Mouse (Mus musculus): ENCODE data around the gene Gm11172.

Gm11172 gene

DNA sequence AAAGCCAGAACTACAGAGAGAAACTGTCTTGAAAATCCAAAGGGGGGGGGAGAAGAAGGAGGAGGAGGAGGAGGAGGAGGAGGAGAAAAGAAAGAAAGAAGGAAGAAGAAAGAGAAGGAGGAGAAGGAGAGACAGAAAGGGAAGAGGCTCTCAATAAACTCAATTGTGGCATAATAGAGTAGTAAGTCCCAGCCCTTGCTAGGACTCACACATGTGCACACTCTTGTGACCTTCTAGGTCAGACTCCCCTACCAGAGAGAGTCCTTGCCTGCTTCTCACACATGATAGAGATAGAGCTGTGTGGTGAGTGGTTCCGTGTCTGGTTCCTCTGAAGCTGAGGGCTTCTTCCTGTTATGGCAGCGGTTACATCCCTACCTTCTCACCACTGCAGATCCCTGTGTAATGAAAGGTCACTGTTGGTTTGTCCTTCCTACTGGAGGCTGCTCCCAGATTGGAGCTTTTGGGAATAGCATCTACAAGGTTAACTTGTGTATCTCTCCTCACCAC is at the start of gene Gm11172:
Gm11172 (plus strand) TSS at position 51 of the 507 bp plus-strand sequence.
- DNase-seq (ENCODE audit: low read depth) = peak; percentile 51

DNA sequence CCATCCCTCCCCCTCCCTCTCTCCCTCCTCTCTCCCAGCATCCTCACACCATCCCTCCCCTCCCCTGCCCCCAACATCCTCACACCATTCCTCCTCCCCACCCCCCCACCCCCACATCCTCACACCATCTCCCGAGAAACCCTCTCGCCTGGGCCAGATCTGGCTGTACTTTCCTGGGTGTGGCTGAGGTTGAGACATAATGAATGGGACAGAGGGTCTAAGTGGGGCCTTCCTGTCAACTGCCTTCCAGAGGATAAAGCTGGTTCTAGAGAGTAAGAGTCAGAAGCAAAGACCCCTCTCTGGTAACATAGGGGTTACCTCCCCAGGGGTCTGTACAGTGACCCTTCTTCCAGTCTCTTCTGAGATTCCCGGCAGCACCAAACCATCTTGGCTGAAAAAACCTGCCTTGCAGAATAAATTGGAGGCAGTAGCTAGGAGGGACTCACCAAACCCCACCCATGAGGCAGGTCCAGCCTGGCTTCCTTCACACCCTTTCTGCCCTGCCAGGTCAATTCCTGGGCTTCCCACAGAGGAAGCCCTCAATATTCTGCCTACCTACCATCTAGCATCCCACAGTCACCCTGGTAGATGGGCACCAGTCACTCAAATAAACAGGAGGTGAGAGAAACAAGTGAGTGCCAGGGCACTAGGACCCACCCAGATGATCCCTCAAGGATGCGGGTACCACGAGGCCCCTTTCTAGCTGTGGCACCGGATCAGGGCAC is 49.0 kb upstream of the Gm11172 start:
- DNase-seq (ENCODE audit: low read depth) = no peak

- no peak for DNase-seq (ENCODE audit: low read depth)
Measured at GRCm38 (mm10) chr16:10764323-10764722, 48.4 kb upstream of the Gm11172 start.

DNA sequence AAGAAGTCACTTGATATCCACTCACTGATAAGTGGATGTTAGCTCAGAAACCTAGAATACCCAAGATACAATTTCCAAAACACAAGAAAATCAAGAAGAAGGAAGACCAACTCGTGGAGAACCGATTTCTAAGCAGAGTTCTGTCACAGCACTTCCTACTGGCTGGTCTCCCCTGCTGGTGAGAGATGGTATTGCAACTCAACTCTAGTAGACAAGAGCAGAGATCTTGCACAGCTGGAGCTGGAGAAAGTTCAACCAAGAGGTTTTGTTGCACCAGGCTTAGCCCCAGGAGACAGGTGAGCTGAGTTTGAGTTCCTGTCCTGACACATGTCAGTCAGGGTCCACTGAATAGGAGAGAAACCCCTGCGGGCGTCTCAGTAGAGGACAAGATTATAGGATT is 45.6 kb upstream of the Gm11172 start:
- DNase-seq (ENCODE audit: low read depth) = peak; percentile 93

- DNase-seq (ENCODE audit: low read depth) = peak; percentile 41
Measured at GRCm38 (mm10) chr16:10768821-10769220, 43.9 kb upstream of the Gm11172 start.

GRCm38 (mm10) chr16:10769661-10770060 is 43.1 kb upstream of the Gm11172 start:
- DNase-seq (ENCODE audit: low read depth) = peak; percentile 76

DNA sequence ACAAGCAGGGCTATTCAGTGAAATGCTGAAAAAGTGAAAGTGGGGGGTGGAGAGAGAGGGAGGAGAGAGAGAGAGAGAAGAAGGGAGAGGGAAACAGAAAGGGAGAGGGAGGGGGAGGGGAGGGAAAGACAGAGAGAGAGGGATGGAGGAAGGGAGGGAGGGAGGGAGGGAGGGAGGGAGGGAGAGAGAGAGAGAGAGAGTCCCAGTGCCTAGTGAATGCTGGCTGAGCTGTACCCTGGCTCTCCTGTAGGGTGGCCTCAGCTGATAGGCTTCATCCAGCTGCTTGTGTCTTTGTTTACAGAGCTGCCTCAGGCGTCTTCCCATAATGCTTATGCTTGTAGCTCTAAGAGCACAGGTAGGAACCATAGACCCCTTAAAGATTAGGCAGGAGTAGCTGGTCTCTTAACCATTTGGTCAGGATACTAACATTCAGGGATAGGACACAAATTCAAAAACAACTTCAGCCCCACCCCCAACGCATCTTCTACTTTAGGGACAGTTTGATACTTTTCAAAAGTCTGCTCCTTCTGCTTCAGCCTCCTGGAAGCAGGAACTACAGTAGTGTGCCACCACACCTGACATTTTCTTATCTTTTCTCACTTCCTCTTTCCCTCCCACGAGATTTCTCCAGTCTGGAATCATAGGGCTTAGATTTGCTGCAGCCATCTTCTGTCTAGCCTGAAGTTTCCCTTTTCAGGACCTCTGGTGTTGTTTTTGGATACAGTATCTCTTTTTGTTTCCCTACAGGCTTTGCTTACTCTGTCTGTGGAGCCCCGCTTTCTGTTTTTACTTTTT is 42.0 kb upstream of the Gm11172 start:
- DNase-seq (ENCODE audit: low read depth) = peak; percentile 56

DNA sequence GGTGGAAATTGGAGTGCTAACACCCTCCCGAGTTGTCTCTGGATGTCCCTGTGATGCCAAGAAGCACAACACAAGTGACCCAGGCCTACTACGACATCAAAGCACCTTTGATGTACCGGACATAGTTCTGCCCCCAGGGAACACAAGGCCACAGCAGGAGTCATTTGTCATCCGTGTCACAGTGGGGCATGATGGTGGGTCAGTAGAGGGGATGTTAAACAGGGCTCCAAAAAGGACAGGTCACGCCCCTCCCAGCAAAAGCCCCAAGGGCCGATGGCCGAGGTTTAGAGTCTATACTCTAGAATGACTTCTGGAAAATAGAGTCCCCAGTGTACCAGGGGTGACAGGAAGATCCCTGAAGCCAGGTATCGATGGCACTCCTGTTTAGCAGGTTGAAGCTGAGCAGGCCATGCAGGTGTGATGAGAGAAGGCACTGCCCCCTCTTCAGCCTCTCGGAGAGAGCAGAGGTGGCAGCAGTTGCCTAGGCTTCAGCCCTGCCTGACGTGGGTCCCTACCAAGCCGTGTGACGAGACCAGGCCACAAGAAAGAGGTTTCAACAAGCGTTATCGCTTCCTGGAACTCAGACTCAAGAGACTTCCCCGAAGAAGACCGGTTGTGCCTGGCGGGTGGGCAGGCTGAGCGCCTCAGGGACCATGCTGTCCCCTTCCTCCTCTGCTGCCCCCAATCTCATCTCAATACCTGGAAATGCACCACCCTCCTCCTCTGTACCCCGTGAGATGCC is 40.8 kb upstream of the Gm11172 start:
- DNase-seq (ENCODE audit: low read depth) = peak; percentile 93

GRCm38 (mm10) chr16:10773543-10773942 is 39.2 kb upstream of the Gm11172 start:
- DNase-seq (ENCODE audit: low read depth) = peak; percentile 37

- peak; percentile 42 for DNase-seq (ENCODE audit: low read depth)
Measured at GRCm38 (mm10) chr16:10774726-10775125, 38.0 kb upstream of the Gm11172 start.

GRCm38 (mm10) chr16:10776322-10776721 is 36.4 kb upstream of the Gm11172 start:
- DNase-seq (ENCODE audit: low read depth) = no peak

DNA sequence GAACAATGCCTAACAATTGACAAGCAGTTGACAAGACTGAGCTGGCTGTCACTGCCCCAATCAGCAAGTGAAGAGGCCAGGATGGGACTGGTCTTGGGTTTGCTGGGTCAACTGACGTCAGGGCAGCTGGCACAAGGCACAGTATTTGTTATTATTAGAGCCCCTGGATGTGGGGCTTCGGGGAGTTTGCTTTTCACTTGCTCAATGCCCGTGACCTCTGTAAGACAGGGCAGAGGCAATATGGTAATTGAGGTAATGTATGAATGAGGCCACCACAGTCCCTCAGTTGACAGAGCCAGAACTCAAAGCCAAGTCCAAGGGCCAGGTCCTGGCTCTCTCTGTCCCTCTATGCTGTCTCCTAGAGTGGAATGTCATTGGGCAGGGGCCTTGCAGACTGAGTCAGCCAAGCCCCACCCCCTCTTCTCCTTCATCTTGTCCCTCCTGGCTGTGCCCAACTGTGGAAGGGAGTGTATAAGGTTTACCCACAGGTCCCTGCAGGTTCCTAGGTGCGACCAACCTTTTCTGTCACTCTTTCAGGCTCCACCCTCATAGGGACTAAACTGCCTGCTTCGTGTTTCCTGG is 35.0 kb upstream of the Gm11172 start:
- DNase-seq (ENCODE audit: low read depth) = no peak

GRCm38 (mm10) chr16:10780631-10781120 is 32.0 kb upstream of the Gm11172 start:
- DNase-seq (ENCODE audit: low read depth) = no peak

- DNase-seq (ENCODE audit: low read depth) = peak; percentile 60
Measured at GRCm38 (mm10) chr16:10781862-10782371, 30.8 kb upstream of the Gm11172 start.

DNA sequence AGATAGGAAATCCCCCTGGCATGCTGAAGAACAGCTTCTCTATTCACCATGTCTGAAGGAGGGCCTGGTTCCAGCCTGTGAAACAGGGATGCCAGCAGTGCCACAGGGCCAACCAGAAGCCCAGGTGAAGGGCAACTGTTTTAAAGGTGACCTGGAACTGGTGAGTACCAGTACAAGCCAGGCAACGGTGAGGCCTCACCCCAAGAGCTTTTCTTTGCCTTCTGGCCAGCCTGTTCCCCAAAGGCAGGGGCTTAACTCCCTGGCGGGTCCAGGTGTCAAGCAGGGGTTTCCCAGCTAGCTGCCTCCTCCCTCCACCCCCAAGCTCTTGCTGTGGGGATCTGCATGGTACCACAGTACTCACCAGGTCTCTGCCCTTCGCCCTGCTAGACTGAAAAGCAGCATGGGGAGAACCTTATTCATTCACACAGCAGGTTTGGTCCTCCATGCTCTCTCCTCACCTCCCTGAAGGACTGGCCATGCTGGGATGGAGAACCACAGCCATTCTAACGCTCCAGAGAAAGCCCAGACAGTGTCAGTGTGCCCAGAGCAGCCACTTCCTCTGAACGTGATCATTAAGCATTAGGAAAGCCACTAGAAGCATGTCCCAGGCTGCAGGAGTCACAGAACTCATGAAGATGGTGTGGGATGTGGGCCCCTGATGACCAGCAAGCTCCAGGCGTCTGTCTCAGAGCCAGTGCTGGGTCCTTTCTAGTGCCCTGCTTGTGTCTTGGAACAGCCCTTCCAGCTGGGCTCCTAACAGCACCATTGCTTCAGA is 30.2 kb upstream of the Gm11172 start:
- peak; percentile 42 for DNase-seq (ENCODE audit: low read depth)

DNA sequence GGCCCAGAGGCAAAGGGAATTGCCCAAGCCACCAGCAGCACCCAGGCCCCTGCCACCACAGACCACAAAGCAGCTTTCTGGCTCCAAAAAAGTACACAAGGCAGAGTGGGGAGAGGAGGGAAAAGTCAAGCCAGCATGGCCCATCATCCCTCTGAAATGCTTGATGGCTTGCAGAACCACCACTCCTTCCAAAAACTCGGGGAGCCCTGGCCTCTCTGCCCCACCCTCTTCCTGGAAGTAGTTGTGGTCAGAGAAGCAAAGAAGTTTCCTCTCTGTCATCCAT is 29.6 kb upstream of the Gm11172 start:
- peak; percentile 57 for DNase-seq (ENCODE audit: low read depth)

- DNase-seq (ENCODE audit: low read depth) = no peak
Measured at GRCm38 (mm10) chr16:10783451-10783850, 29.3 kb upstream of the Gm11172 start.

DNA sequence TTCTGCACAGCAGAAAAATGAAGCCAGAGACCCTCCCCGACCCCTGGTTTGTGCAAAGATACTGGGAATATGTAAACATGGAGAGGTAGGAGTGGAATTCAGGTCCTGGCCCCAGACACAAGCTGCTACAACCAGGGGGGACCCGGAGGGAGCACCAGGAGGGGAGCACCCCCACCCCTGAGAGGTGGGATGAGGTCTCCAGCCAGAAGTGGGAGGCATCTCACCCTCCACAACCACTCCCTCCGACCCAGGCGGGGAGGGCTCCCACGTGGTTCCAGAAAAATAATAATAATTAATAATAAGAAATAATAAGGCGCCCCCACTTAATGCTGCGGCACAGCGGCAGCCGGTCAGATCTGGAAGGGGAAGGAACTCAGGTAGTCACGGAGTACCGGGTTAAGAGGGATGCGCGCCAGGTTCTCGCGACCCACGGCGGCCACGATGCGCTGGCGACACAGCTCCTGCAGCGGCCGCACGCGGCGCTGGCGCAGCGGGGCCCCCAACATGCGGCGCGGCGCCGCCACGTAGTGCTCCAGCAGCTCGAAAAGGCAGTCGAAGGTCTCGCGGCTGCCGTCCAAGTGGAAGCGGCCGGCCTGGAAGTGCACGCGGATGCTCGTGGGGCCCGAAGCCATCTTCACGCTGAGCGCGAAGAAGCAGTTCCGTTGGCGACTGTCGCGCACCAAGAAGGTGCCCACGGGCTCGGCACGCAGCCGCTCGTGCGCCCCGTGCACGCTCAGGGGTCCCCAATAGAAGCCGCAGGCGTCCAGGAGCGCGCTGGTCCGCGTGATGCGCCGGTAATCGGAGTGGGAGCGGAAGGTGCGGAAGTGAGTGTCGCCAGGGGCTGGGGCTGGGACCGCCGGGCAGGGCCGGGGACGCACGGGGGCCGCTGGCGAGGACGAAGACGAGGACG is 28.6 kb upstream of the Gm11172 start:
- DNase-seq (ENCODE audit: low read depth) = peak; percentile 74

DNA sequence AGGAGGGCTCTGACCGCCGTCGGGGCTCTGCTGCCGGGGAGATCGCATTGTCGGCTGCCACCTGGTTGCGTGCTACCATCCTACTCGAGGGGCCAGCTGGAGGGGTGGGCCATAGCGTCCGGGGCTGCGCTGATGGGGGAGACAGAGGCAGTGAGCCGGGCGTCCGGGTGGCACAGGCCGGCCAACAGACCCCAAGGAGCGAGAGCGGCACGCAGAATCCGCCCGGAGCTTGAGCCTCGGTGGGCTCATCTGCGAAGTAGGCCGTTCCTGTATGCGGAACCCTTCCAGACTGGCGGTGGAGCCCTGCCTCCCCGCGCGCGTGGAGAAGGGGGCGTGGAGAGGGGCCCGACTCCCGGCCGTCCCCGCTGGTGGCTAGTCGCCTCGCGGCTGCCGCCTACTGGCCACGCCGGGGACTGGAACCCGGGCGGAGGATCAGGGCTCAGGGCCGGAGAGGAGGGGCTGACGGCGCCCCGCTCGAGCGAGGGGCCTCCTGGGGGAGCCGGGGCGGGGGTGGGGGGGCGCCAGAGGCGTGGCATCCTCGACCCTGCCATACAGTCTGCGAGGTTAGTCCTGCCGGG is 27.8 kb upstream of the Gm11172 start:
- peak; percentile 97 for DNase-seq (ENCODE audit: low read depth)

Measured in naive thymus-derived CD4-positive, alpha-beta T cell, adult 2 months (primary cell).